Comparison of ENCODE assay signal across 28 mouse cellular contexts in genomic region chr13:94423600-94423999, GRCm38 (mm10).
"Had no signal": no experiment of that assay in that cellular context is flagged by ENCODE, and none has a peak within 500 bp of the region (broad histone marks: within the 10 kb centered on the region; RNA-seq: fewer than 3 reads in every experiment).

No protein-coding gene starts in this region.

- H3K9ac ChIP-seq: heart, embryonic 12.5 days; hindbrain, embryonic 12.5 days; hindbrain, embryonic 14.5 days; intestine, embryonic 15.5 days; limb, embryonic 12.5 days; liver, embryonic 13.5 days; liver, embryonic 15.5 days had no signal

- H3K4me2 ChIP-seq: heart, embryonic 12.5 days; hindbrain, embryonic 12.5 days; hindbrain, embryonic 14.5 days; intestine, embryonic 15.5 days; limb, embryonic 12.5 days; liver, embryonic 11.5 days; liver, embryonic 13.5 days; liver, embryonic 15.5 days had no signal

- DNase-seq: gastrocnemius, adult 2 months; gastrocnemius, postnatal 10 days; gastrocnemius, postnatal 25 days; heart, adult 18-20 months; heart, postnatal 10 days; heart, postnatal 4 days; kidney, adult 18-20 months; kidney, adult 8-10 months; kidney, postnatal 10 days; kidney, postnatal 25 days; kidney, postnatal 4 days; liver; liver, embryonic 13.5 days had no signal

- H3K4me1 ChIP-seq: heart, embryonic 10.5 days; heart, embryonic 12.5 days; hindbrain, embryonic 10.5 days; hindbrain, embryonic 12.5 days; intestine, embryonic 15.5 days; limb, embryonic 10.5 days; limb, embryonic 12.5 days; liver, embryonic 13.5 days; liver, embryonic 15.5 days had no signal

- H3K4me3 ChIP-seq: gastrocnemius, adult 2 months; heart, embryonic 10.5 days; heart, embryonic 12.5 days; hindbrain, embryonic 10.5 days; hindbrain, embryonic 12.5 days; intestine, embryonic 15.5 days; layer of hippocampus, adult 2 months; left cerebral cortex, adult 2 months; limb, embryonic 10.5 days; limb, embryonic 12.5 days; liver, embryonic 13.5 days; liver, embryonic 15.5 days had no signal

- H3K36me3 ChIP-seq: hindbrain, embryonic 12.5 days; intestine, embryonic 15.5 days had no signal

- H3K27me3 ChIP-seq: heart, embryonic 12.5 days; hindbrain, embryonic 12.5 days; intestine, embryonic 15.5 days; limb, embryonic 12.5 days; liver, embryonic 13.5 days; liver, embryonic 15.5 days had no signal

- H3K27ac ChIP-seq: gastrocnemius, adult 2 months; heart, embryonic 10.5 days; hindbrain, embryonic 10.5 days; hindbrain, embryonic 12.5 days; hindbrain, embryonic 14.5 days; intestine, embryonic 15.5 days; layer of hippocampus, adult 2 months; left cerebral cortex, adult 2 months; limb, embryonic 10.5 days; limb, embryonic 12.5 days; liver, embryonic 13.5 days; liver, embryonic 15.5 days had no signal

- ATAC-seq: hindbrain, embryonic 16.5 days; inflammation-experienced regulatory T-cells, adult 6 months; intestine, embryonic 15.5 days; intestine, postnatal 0 days had no signal

- H3K9me3 ChIP-seq: heart, embryonic 10.5 days; heart, embryonic 12.5 days; hindbrain, embryonic 10.5 days; hindbrain, embryonic 12.5 days; intestine, embryonic 15.5 days; limb, embryonic 10.5 days; limb, embryonic 12.5 days; liver, embryonic 13.5 days; liver, embryonic 15.5 days had no signal
